Mouse (Mus musculus) left cerebral cortex, adult 2 months (tissue): ENCODE data around the gene Akirin1. TPM values are rescaled to one million over a fixed set of nuclear protein-coding genes. Genes with fewer than 3 reads are reported as not detected.

ENCODE experiments used
- DNase-seq, 2 experiments: peaks; one replicate each; pipeline ENCODE4 v3.0.0; 2021 to 2022; ENCODE audit warnings: low spot score in 2 of 2, mixed read lengths in 1 of 2; ENCODE audit errors: extremely low spot score in 1 of 2
- H3K27ac ChIP-seq: fragments of 200-600 bp; 2 replicates; pipeline ENCODE4 v1.8.1; 2022
- H3K4me3 ChIP-seq: fragments of 200-600 bp; 2 replicates; pipeline ENCODE4 v1.8.1; 2022
- CTCF ChIP-seq: fragments of 200-600 bp; IDR thresholded peaks from 2 replicates; pipeline ENCODE4 v1.8.1; 2022; ENCODE audit warnings: antibody characterized with exemption, mild to moderate bottlenecking, moderate library complexity
- intact Hi-C: fragments of 180-260 bp; cut with DNase I; formaldehyde crosslinking; loops from one replicate; pipeline ENCODE4 v1.15.1; 2025
- total RNA-seq, 2 experiments: library from RNA; stranded (reverse); gene quantifications; 2 replicates each; pipeline ENCODE4 v1.2.3; 2021

Gene Akirin1
- total RNA-seq, 2 experiments from 2014 or later = 60.7 to 61.0 TPM

- H3K4me3 ChIP-seq = peak overlapping the region; percentile 75
- H3K27ac ChIP-seq = peak overlapping the region; percentile 94
- no peak for TF ChIP-seq CTCF
- DNase-seq = peak in 1 of 2 experiments; percentile 21
- intact Hi-C loops = loop anchor here (2.0 to 5.0 kb wide), 4 partner anchors 31 to 168 kb away; partner anchors contain the start of genes 4930535I16Rik, Ndufs5 and Rragc
Observed at GRCm38 (mm10) chr4:123749484-123750130, 538 bp downstream of the Akirin1 start.

- TF ChIP-seq CTCF = no peak; the same call in 1 of the 2 replicates
- H3K27ac ChIP-seq = peak overlapping the region; percentile 94
- H3K4me3 ChIP-seq = peak overlapping the region; percentile 75
- DNase-seq = no peak
- intact Hi-C loops = loop anchor here (2.0 to 5.0 kb wide), 2 partner anchors 150 to 168 kb away; partner anchors contain the start of genes 4930535I16Rik and Rragc
Observed at GRCm38 (mm10) chr4:123748726-123749415, 1.3 kb downstream of the Akirin1 start.

GRCm38 (mm10) chr4:123745221-123745775 lies 4.8 kb downstream of the Akirin1 start:
- no peak for TF ChIP-seq CTCF
- DNase-seq = no peak
- no peak overlapping the region for H3K4me3 ChIP-seq
- H3K27ac ChIP-seq = no peak overlapping the region
- intact Hi-C loops = loop anchor here (5.0 kb wide), 1 partner anchor 172 kb away; the partner anchor contains the start of genes 4930535I16Rik and Rragc

- Histone ChIP-seq H3K4me3 (no peak overlapping the region), H3K27ac (no peak overlapping the region)
- intact Hi-C loops = no loop called here
- no peak for DNase-seq
- TF ChIP-seq CTCF = no peak
Observed at GRCm38 (mm10) chr4:123742891-123743290, 7.3 kb downstream of the Akirin1 start.

- H3K4me3 ChIP-seq = no peak overlapping the region
- intact Hi-C loops = no loop called here
- DNase-seq = no peak
- no peak for TF ChIP-seq CTCF
- H3K27ac ChIP-seq = no peak overlapping the region
Observed at GRCm38 (mm10) chr4:123738708-123739107, 11.4 kb downstream of the Akirin1 start.

GRCm38 (mm10) chr4:123733532-123733931 lies 16.6 kb downstream of the Akirin1 start:
- intact Hi-C loops = no loop called here
- Histone ChIP-seq H3K4me3 (no peak overlapping the region), H3K27ac (no peak overlapping the region)
- TF ChIP-seq CTCF = no peak
- DNase-seq = no peak

GRCm38 (mm10) chr4:123732921-123733320 lies 17.2 kb downstream of the Akirin1 start:
- no peak for DNase-seq
- intact Hi-C loops = no loop called here
- Histone ChIP-seq H3K27ac (no peak overlapping the region), H3K4me3 (no peak overlapping the region)
- TF ChIP-seq CTCF = no peak

- no peak for DNase-seq
- Histone ChIP-seq H3K4me3 (no peak overlapping the region), H3K27ac (no peak overlapping the region)
- intact Hi-C loops = no loop called here
- TF ChIP-seq CTCF = no peak
Observed at GRCm38 (mm10) chr4:123732163-123732910, 17.8 kb downstream of the Akirin1 start.

GRCm38 (mm10) chr4:123721761-123722160 lies 28.4 kb downstream of the Akirin1 start:
- Histone ChIP-seq H3K4me3 (no peak overlapping the region), H3K27ac (no peak overlapping the region)
- TF ChIP-seq CTCF = no peak
- intact Hi-C loops = no loop called here
- DNase-seq = no peak

GRCm38 (mm10) chr4:123718434-123718780 lies 31.7 kb downstream of the Akirin1 start:
- no peak for TF ChIP-seq CTCF
- peak overlapping the region; percentile 99 for H3K4me3 ChIP-seq
- DNase-seq = no peak
- peak overlapping the region; percentile 75 for H3K27ac ChIP-seq
- intact Hi-C loops = loop anchor here (2.0 to 5.0 kb wide), 3 partner anchors 32 to 41 kb away; partner anchors contain the start of gene Akirin1

GRCm38 (mm10) chr4:123717574-123718433 lies 32.3 kb downstream of the Akirin1 start, which contains the start of gene Ndufs5:
TSS of gene Ndufs5 (minus strand) at chr4:123718202.
- Histone ChIP-seq H3K4me3 (peak within 1 kb of the TSS; percentile 99), H3K27ac (peak within 1 kb of the TSS; percentile 96)
- intact Hi-C loops = loop anchor here (2.0 to 5.0 kb wide), 3 partner anchors 31 to 41 kb away; partner anchors contain the start of gene Akirin1
- TF ChIP-seq CTCF = no peak
- peak; percentile 97 for DNase-seq
